Mouse (Mus musculus): Measurements from ENCODE around the gene Sbno1.

Sbno1 gene

GRCm38 (mm10) chr5:124356695-124357094 lies 69.1 kb downstream of the Sbno1 start:
- no peak for TF ChIP-seq GATA4 (IDR thresholded peaks at IDR 0.05; ENCODE audit: insufficient replicate concordance, low read length)

GRCm38 (mm10) chr5:124355425-124355959 lies 70.3 kb downstream of the Sbno1 start:
- no peak for TF ChIP-seq GATA4 (IDR thresholded peaks at IDR 0.05; ENCODE audit: insufficient replicate concordance, low read length)

- TF ChIP-seq GATA4 (IDR thresholded peaks at IDR 0.05; ENCODE audit: insufficient replicate concordance, low read length): no peak
These were observed 71.0 kb downstream of the Sbno1 start for GRCm38 (mm10) chr5:124354574-124355424.

GRCm38 (mm10) chr5:124353726-124354547 lies 71.9 kb downstream of the Sbno1 start:
- no peak for TF ChIP-seq GATA4 (IDR thresholded peaks at IDR 0.05; ENCODE audit: insufficient replicate concordance, low read length)

GRCm38 (mm10) chr5:124353011-124353725 lies 72.6 kb downstream of the Sbno1 start:
- TF ChIP-seq GATA4 (IDR thresholded peaks at IDR 0.05; ENCODE audit: insufficient replicate concordance, low read length): no peak

- no peak for TF ChIP-seq GATA4 (IDR thresholded peaks at IDR 0.05; ENCODE audit: insufficient replicate concordance, low read length)
These were observed 73.5 kb downstream of the Sbno1 start for GRCm38 (mm10) chr5:124352141-124352920.

- no peak for TF ChIP-seq GATA4 (IDR thresholded peaks at IDR 0.05; ENCODE audit: insufficient replicate concordance, low read length)
These were observed 74.2 kb downstream of the Sbno1 start for GRCm38 (mm10) chr5:124351604-124352003.

GRCm38 (mm10) chr5:124351111-124351560 lies 74.7 kb downstream of the Sbno1 start:
- no peak for TF ChIP-seq GATA4 (IDR thresholded peaks at IDR 0.05; ENCODE audit: insufficient replicate concordance, low read length)

- no peak for TF ChIP-seq GATA4 (IDR thresholded peaks at IDR 0.05; ENCODE audit: insufficient replicate concordance, low read length)
These were observed 75.5 kb downstream of the Sbno1 start for GRCm38 (mm10) chr5:124350350-124350749.

- no peak for TF ChIP-seq GATA4 (IDR thresholded peaks at IDR 0.05; ENCODE audit: insufficient replicate concordance, low read length)
These were observed 76.6 kb downstream of the Sbno1 start for GRCm38 (mm10) chr5:124349196-124349595.

GRCm38 (mm10) chr5:124342897-124343296 lies 82.9 kb downstream of the Sbno1 start:
- TF ChIP-seq GATA4 (IDR thresholded peaks at IDR 0.05; ENCODE audit: insufficient replicate concordance, low read length): no peak

- TF ChIP-seq GATA4 (IDR thresholded peaks at IDR 0.05; ENCODE audit: insufficient replicate concordance, low read length): no peak
These were observed 87.0 kb downstream of the Sbno1 start for GRCm38 (mm10) chr5:124338791-124339190.

- no peak for TF ChIP-seq GATA4 (IDR thresholded peaks at IDR 0.05; ENCODE audit: insufficient replicate concordance, low read length)
These were observed 87.9 kb downstream of the Sbno1 start for GRCm38 (mm10) chr5:124337909-124338308.

GRCm38 (mm10) chr5:124337103-124337502 lies 88.7 kb downstream of the Sbno1 start:
- TF ChIP-seq GATA4 (IDR thresholded peaks at IDR 0.05; ENCODE audit: insufficient replicate concordance, low read length): no peak

All from liver, adult (tissue).